ENCODE assay signal across 8 mouse cellular contexts in genomic region chr10:59334899-59335798, GRCm38 (mm10). TPM values are rescaled to one million over a fixed set of nuclear protein-coding genes. Genes with fewer than 3 reads are reported as not detected.
DNase-seq lines count a peak whose midpoint lies in the region; ATAC-seq lines count a peak whose summit lies in the region.

No protein-coding gene starts in this region.

- DNase-seq in midbrain, embryonic 14.5 days = peak; percentile 18
- peak; percentile 59 for DNase-seq in cerebellum, adult 11-12 months
- peak; percentile 92 for DNase-seq in kidney, adult 9 months
- peak; percentile 19 for DNase-seq in right cerebral cortex, postnatal 4 days
- no peak for DNase-seq in urinary bladder, postnatal 25 days (ENCODE audit: low spot score)

- no peaks in the 10 kb centered on the region for H3K4me1 ChIP-seq in midbrain, embryonic 14.5 days (ENCODE audit: control insufficient read depth, insufficient read depth, low read length)
- H3K4me1 ChIP-seq in midbrain, embryonic 13.5 days (replicated peaks) = peaks cover 2% of the 10 kb centered on the region; the same call in 1 of the 2 replicates
- H3K4me1 ChIP-seq in limb, embryonic 13.5 days = peaks cover 26% of the 10 kb centered on the region

- peaks cover 14% of the 10 kb centered on the region for H3K36me3 ChIP-seq in midbrain, embryonic 14.5 days (ENCODE audit: control insufficient read depth, insufficient read depth, low read length)
- H3K36me3 ChIP-seq in midbrain, embryonic 13.5 days = peaks cover 15% of the 10 kb centered on the region
- peaks cover 23% of the 10 kb centered on the region for H3K36me3 ChIP-seq in limb, embryonic 13.5 days

- ATAC-seq in midbrain, embryonic 14.5 days (ENCODE audit: low FRiP score, low TSS enrichment) = no peak
- ATAC-seq in midbrain, embryonic 13.5 days = no peak
- peak; percentile 62 for ATAC-seq in granulocyte monocyte progenitor cell, adult 5-6 weeks (replicated peaks; ENCODE audit: poor library complexity, severe bottlenecking)
- 0 out of 2 replicates have a peak, but pooled peaks have one; percentile 32 for ATAC-seq in limb, embryonic 13.5 days (ENCODE audit: low FRiP score, low read depth)

- H3K27ac ChIP-seq in midbrain, embryonic 14.5 days (replicated peaks; ENCODE audit: low read depth, low read length) = no peak overlapping the region
- no peak overlapping the region for H3K27ac ChIP-seq in midbrain, embryonic 13.5 days
- no peak overlapping the region; the same call in 1 of the 2 replicates for H3K27ac ChIP-seq in limb, embryonic 13.5 days

- 76% methylated on average over 4 of the region's 4 CpGs for WGBS in midbrain, embryonic 14.5 days
- WGBS in midbrain, embryonic 13.5 days = 82% methylated on average over 4 of the region's 4 CpGs
- WGBS in limb, embryonic 13.5 days = 80% methylated on average over 4 of the region's 4 CpGs

- H3K9me3 ChIP-seq in midbrain, embryonic 14.5 days (ENCODE audit: control insufficient read depth, low read length) = no peaks in the 10 kb centered on the region
- no peaks in the 10 kb centered on the region for H3K9me3 ChIP-seq in midbrain, embryonic 13.5 days
- H3K9me3 ChIP-seq in limb, embryonic 13.5 days = no peaks in the 10 kb centered on the region

- H3K4me2 ChIP-seq in midbrain, embryonic 14.5 days (ENCODE audit: low read length) = no peak overlapping the region
- H3K4me2 ChIP-seq in midbrain, embryonic 13.5 days (replicated peaks) = no peak overlapping the region
- H3K4me2 ChIP-seq in limb, embryonic 13.5 days (replicated peaks) = no peak overlapping the region

- no peak overlapping the region for H3K9ac ChIP-seq in midbrain, embryonic 14.5 days (replicated peaks; ENCODE audit: low read length)
- no peak overlapping the region for H3K9ac ChIP-seq in midbrain, embryonic 13.5 days (replicated peaks)
- H3K9ac ChIP-seq in limb, embryonic 13.5 days = no peak overlapping the region

- H3K27me3 ChIP-seq in midbrain, embryonic 14.5 days (ENCODE audit: control insufficient read depth, insufficient read depth, low read length) = no peaks in the 10 kb centered on the region
- no peaks in the 10 kb centered on the region for H3K27me3 ChIP-seq in midbrain, embryonic 13.5 days
- H3K27me3 ChIP-seq in limb, embryonic 13.5 days = no peaks in the 10 kb centered on the region

- no peak overlapping the region for H3K4me3 ChIP-seq in midbrain, embryonic 14.5 days (replicated peaks; ENCODE audit: low read depth, low read length)
- no peak overlapping the region for H3K4me3 ChIP-seq in midbrain, embryonic 13.5 days (replicated peaks)
- no peak overlapping the region for H3K4me3 ChIP-seq in limb, embryonic 13.5 days

RNA-seq across cellular contexts. Expression of gene P4ha1, which starts 12.1 kb away (rescaled TPM):
- 15.7 and 22.4 TPM in 2 replicates for polyA plus RNA-seq in midbrain, embryonic 14.5 days (2014; fragmentation: Nextera tagmentation; extraction: Ambion mirVana)
- polyA plus RNA-seq in midbrain, embryonic 13.5 days (2015; fragmentation: Nextera tagmentation; extraction: Ambion mirVana) = 23.1 and 27.4 TPM in 2 replicates
- 18.4 and 23.4 TPM in 2 replicates for total RNA-seq in granulocyte monocyte progenitor cell, adult 5-6 weeks (2014; fragmentation: Nextera tagmentation)
- 40.1 and 46.9 TPM in 2 replicates for total RNA-seq in granulocyte monocyte progenitor cell, adult 5-6 weeks (2017)
- 99.0 and 116 TPM in 2 replicates for polyA plus RNA-seq in limb, embryonic 13.5 days (2015; fragmentation: Nextera tagmentation; extraction: Ambion mirVana)

Comparison
In these comparisons a context has a peak if more than half of its experiments do, and no peak if none do; other contexts are left out.
1. ATAC-seq: peak in granulocyte monocyte progenitor cell, adult 5-6 weeks (single experiment) and limb, embryonic 13.5 days (single experiment); none in midbrain, embryonic 14.5 days (single experiment) and midbrain, embryonic 13.5 days (single experiment).